Mouse (Mus musculus) cerebellum, adult 2 months (tissue): ENCODE results near the gene Myocos.

Experiments used
- CTCF ChIP-seq: fragments of 200-500 bp; IDR thresholded peaks from 2 replicates; pipeline ENCODE4 v1.5.1; 2011; ENCODE audit warnings: low read depth, mild to moderate bottlenecking, control low read depth, low read length, moderate library complexity, borderline replicate concordance; ENCODE audit not compliant: insufficient read depth
- POLR2A ChIP-seq: fragments of 200-500 bp; IDR thresholded peaks from 2 replicates; pipeline ENCODE4 v1.6.1; 2011; ENCODE audit warnings: low read length, control low read depth, borderline replicate concordance; ENCODE audit not compliant: insufficient read depth

GRCm38 (mm10) chr1:162648416-162648815 is 9.6 kb downstream of the Myocos start:
- TF ChIP-seq POLR2A, result no peak
- no peak for TF ChIP-seq CTCF
